Mouse (Mus musculus) MEL (cell line): ENCODE results near the gene Denr.

ENCODE experiments used
- CHD1 ChIP-seq: IDR thresholded peaks from 2 replicates; pipeline ENCODE4 v1.6.1; 2012; ENCODE audit warnings: low read depth, mild to moderate bottlenecking, inconsistent platforms, low read length, improper control_type of control experiment
- CTCF ChIP-seq, 3 experiments: IDR thresholded peaks in 2 of 3; conservative IDR thresholded peaks in 1 of 3; 2 replicates each; pipeline ENCODE4 v1.5.1; 2011 to 2012; ENCODE audit warnings: low read length in 3 of 3, low read depth in 2 of 3, mild to moderate bottlenecking in 2 of 3, improper control_type of control experiment in 1 of 3, inconsistent platforms in 1 of 3, mixed read lengths in 1 of 3, moderate library complexity in 1 of 3; ENCODE audit not compliant: control insufficient read depth in 1 of 3, insufficient read depth in 1 of 3, poor library complexity in 1 of 3, severe bottlenecking in 1 of 3
- E2F4 ChIP-seq: IDR thresholded peaks from 2 replicates; pipeline ENCODE4 v1.6.1; 2011; ENCODE audit warnings: low read depth, low read length, improper control_type of control experiment, borderline replicate concordance
- GATA1 ChIP-seq: IDR thresholded peaks from 2 replicates; pipeline ENCODE4 v1.6.1; 2011; ENCODE audit warnings: low read depth, low read length, improper control_type of control experiment
- HCFC1 ChIP-seq: IDR thresholded peaks from 2 replicates; pipeline ENCODE4 v1.6.1; 2012; ENCODE audit warnings: low read depth, mild to moderate bottlenecking, inconsistent platforms, low read length, improper control_type of control experiment, moderate library complexity
- MAFK ChIP-seq: IDR thresholded peaks from 2 replicates; pipeline ENCODE4 v1.6.1; 2011; ENCODE audit warnings: low read depth, mild to moderate bottlenecking, low read length, improper control_type of control experiment, borderline replicate concordance
- MAX ChIP-seq: IDR thresholded peaks from 2 replicates; pipeline ENCODE4 v1.6.1; 2011; ENCODE audit warnings: low read length, improper control_type of control experiment
- NELFE ChIP-seq: IDR thresholded peaks from 2 replicates; pipeline ENCODE4 v1.6.1; 2011; ENCODE audit warnings: low read depth, low read length, improper control_type of control experiment
- POLR2A ChIP-seq, 2 experiments: IDR thresholded peaks; 2 replicates each; pipeline ENCODE4 v1.6.1; 2011 to 2012; ENCODE audit warnings: low read length in 2 of 2, mild to moderate bottlenecking in 2 of 2, control low read depth in 1 of 2, improper control_type of control experiment in 1 of 2, low read depth in 1 of 2, moderate library complexity in 1 of 2; ENCODE audit not compliant: control insufficient read depth in 1 of 2, insufficient read depth in 1 of 2, poor library complexity in 1 of 2
- RAD21 ChIP-seq: IDR thresholded peaks from 2 replicates; pipeline ENCODE4 v1.6.1; 2011; ENCODE audit warnings: mild to moderate bottlenecking, low read depth, low read length, improper control_type of control experiment
- RCOR1 ChIP-seq: IDR thresholded peaks from 2 replicates; pipeline ENCODE4 v1.6.1; 2012; ENCODE audit warnings: low read depth, mild to moderate bottlenecking, inconsistent platforms, low read length, improper control_type of control experiment
- UBTF ChIP-seq: IDR thresholded peaks from 2 replicates; pipeline ENCODE4 v1.6.1; 2012; ENCODE audit warnings: low read depth, mild to moderate bottlenecking, inconsistent platforms, low read length, improper control_type of control experiment, moderate library complexity, borderline replicate concordance; ENCODE audit not compliant: insufficient read depth
- USF1 ChIP-seq: IDR thresholded peaks from 2 replicates; pipeline ENCODE4 v1.6.1; 2014; ENCODE audit warnings: low read depth, mild to moderate bottlenecking, inconsistent platforms, low read length, improper control_type of control experiment, moderate library complexity
- USF2 ChIP-seq, 2 experiments: IDR thresholded peaks; 2 replicates each; pipeline ENCODE4 v1.6.1; 2011 to 2012; ENCODE audit warnings: improper control_type of control experiment in 2 of 2, low read length in 2 of 2, borderline replicate concordance in 1 of 2, inconsistent platforms in 1 of 2, low read depth in 1 of 2, mild to moderate bottlenecking in 1 of 2; ENCODE audit not compliant: insufficient read depth in 1 of 2

- TF ChIP-seq POLR2A (IDR thresholded peaks at IDR 0.05; ENCODE audit: control insufficient read depth in 1 of 2, insufficient read depth in 1 of 2, low read depth in 1 of 2, low read length in 2 of 2, poor library complexity in 1 of 2) (no peak), MAX (no peak), UBTF (no peak), CTCF (IDR thresholded peaks at IDR 0.05 in 2 of 3, conservative IDR thresholded peaks at IDR 0.05 in 1 of 3; ENCODE audit: control insufficient read depth in 1 of 3, insufficient read depth in 1 of 3, low read depth in 2 of 3, low read length in 3 of 3, poor library complexity in 1 of 3, severe bottlenecking in 1 of 3) (no peak), MAFK (no peak), USF1 (no peak), USF2 (IDR thresholded peaks at IDR 0.05; ENCODE audit: borderline replicate concordance in 1 of 2, insufficient read depth in 1 of 2, low read depth in 1 of 2, low read length in 2 of 2) (no peak), GATA1 (no peak), HCFC1 (no peak), NELFE (no peak), RAD21 (no peak), E2F4 (no peak), CHD1 (no peak), RCOR1 (no peak)
These were observed 28.9 kb upstream of the Denr start for GRCm38 (mm10) chr5:123878056-123878455.
